21 mouse cellular contexts compared by ENCODE assay signal in the genomic region with DNA sequence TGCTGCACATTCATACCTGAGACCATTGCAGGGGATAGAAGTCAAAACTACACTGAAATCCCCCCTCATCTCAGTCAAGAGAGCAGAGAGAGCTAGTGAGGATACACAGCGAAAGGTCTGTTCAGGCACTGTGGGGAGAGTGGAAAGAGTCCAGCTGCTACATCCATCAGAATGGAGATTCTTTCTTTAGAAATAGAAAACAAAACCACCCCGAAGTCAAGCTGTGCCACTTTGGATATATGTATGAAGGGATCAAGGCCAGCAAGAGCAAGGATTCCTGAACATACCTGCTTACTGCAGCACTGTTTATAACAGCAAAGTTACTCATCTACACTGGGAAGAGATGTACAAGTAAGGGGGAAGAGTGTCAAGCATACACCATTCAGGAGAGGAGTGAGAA. TPM values are rescaled to one million over a fixed set of nuclear protein-coding genes. Genes with fewer than 3 reads are reported as not detected.
"Had no signal": no experiment of that assay in that cellular context is flagged by ENCODE, and none has a peak within 500 bp of the region (broad histone marks: within the 10 kb centered on the region; RNA-seq: fewer than 3 reads in every experiment).

No protein-coding gene starts in this region.

- H3K9me3 ChIP-seq: midbrain, embryonic 10.5 days; midbrain, embryonic 12.5 days; neural tube, embryonic 13.5 days; neural tube, embryonic 15.5 days had no signal

- ATAC-seq: midbrain, embryonic 16.5 days had no signal

- H3K4me1 ChIP-seq: neural tube, embryonic 15.5 days had no signal

- H3K4me2 ChIP-seq: lung, embryonic 14.5 days; midbrain, embryonic 12.5 days; neural tube, embryonic 13.5 days; neural tube, embryonic 15.5 days had no signal

- H3K36me3 ChIP-seq: midbrain, embryonic 10.5 days; midbrain, embryonic 12.5 days; neural tube, embryonic 13.5 days; neural tube, embryonic 15.5 days had no signal

- H3K27ac ChIP-seq: midbrain, embryonic 10.5 days; midbrain, embryonic 12.5 days; neural tube, embryonic 13.5 days; neural tube, embryonic 15.5 days had no signal

- DNase-seq: lung, adult 18-20 months; lung, embryonic 14.5 days; lung, postnatal 10 days; lung, postnatal 4 days; midbrain, embryonic 14.5 days; retina, postnatal 1 day; right cerebral cortex, adult 18-20 months; right cerebral cortex, postnatal 25 days; right cerebral cortex, postnatal 4 days; spleen, adult 18-20 months; thymus, adult 18-20 months; thymus, postnatal 14 days; thymus, postnatal 36 days had no signal

- H3K9ac ChIP-seq: lung, embryonic 14.5 days; midbrain, embryonic 12.5 days; neural tube, embryonic 13.5 days; neural tube, embryonic 15.5 days had no signal

- H3K4me3 ChIP-seq: midbrain, embryonic 10.5 days; midbrain, embryonic 12.5 days; myocyte; neural tube, embryonic 13.5 days; neural tube, embryonic 15.5 days had no signal

- H3K27me3 ChIP-seq: midbrain, embryonic 12.5 days; neural tube, embryonic 13.5 days; neural tube, embryonic 15.5 days had no signal

RNA-seq across cellular contexts. Expression of a gene that starts 48.7 kb away (rescaled TPM):
- polyA plus RNA-seq: myocyte; small intestine, adult 2 months; thymus, postnatal 0 days had no signal
